Mouse (Mus musculus) myocyte (in vitro differentiated cells): ENCODE measurements around the gene Rhd.

Source experiments
- CEBPB ChIP-seq: IDR thresholded peaks from 2 replicates; pipeline ENCODE4 v1.6.1; 2011; ENCODE audit warnings: mild to moderate bottlenecking, moderate library complexity; ENCODE audit not compliant: poor library complexity, insufficient read depth, severe bottlenecking
- E2F4 ChIP-seq: IDR thresholded peaks from one replicate; pipeline ENCODE4 v1.6.1; 2011; ENCODE audit warnings: mild to moderate bottlenecking, control low read depth, moderate library complexity; ENCODE audit not compliant: insufficient read depth
- MAX ChIP-seq: IDR thresholded peaks from one replicate; pipeline ENCODE4 v1.6.1; 2011; ENCODE audit warnings: low read depth, mild to moderate bottlenecking, control low read depth
- MYOD1 ChIP-seq, 3 experiments: IDR thresholded peaks; one replicate each; pipeline ENCODE4 v1.6.1; 2011; ENCODE audit warnings: control low read depth in 2 of 3, low read depth in 2 of 3, mild to moderate bottlenecking in 2 of 3, moderate library complexity in 1 of 3; ENCODE audit not compliant: insufficient read length in 2 of 3, control insufficient read depth in 1 of 3
- MYOG ChIP-seq, 3 experiments: IDR thresholded peaks; one replicate each; pipeline ENCODE4 v1.6.1; 2011; ENCODE audit warnings: control low read depth in 2 of 3, low read depth in 2 of 3, mild to moderate bottlenecking in 2 of 3; ENCODE audit not compliant: insufficient read length in 2 of 3, control insufficient read depth in 1 of 3, insufficient read depth in 1 of 3
- POLR2A ChIP-seq: IDR thresholded peaks from one replicate; pipeline ENCODE4 v1.6.1; 2011; ENCODE audit warnings: low read depth, mild to moderate bottlenecking, control low read depth, moderate library complexity; ENCODE audit not compliant: insufficient read length
- POLR2AphosphoS2 ChIP-seq: IDR thresholded peaks from one replicate; pipeline ENCODE4 v1.6.1; 2011; ENCODE audit warnings: low read depth, control low read depth; ENCODE audit not compliant: insufficient read length
- REST ChIP-seq: IDR thresholded peaks from one replicate; pipeline ENCODE4 v1.6.1; 2011; ENCODE audit warnings: mild to moderate bottlenecking, control low read depth, moderate library complexity; ENCODE audit not compliant: insufficient read depth, insufficient read length
- SRF ChIP-seq: IDR thresholded peaks from one replicate; pipeline ENCODE4 v1.6.1; 2011; ENCODE audit warnings: low read depth; ENCODE audit not compliant: control insufficient read depth, insufficient read length
- TCF12 ChIP-seq: IDR thresholded peaks from one replicate; pipeline ENCODE4 v1.6.1; 2011; ENCODE audit warnings: mild to moderate bottlenecking, control low read depth; ENCODE audit not compliant: poor library complexity, insufficient read depth, severe bottlenecking
- USF1 ChIP-seq: IDR thresholded peaks from one replicate; pipeline ENCODE4 v1.6.1; 2011; ENCODE audit warnings: low read depth, mild to moderate bottlenecking, control low read depth, moderate library complexity

GRCm38 (mm10) chr4:134883266-134883665, 18.9 kb downstream of the Rhd start:
- no peak for TF ChIP-seq POLR2A
- TF ChIP-seq TCF12, result no peak
- no peak for TF ChIP-seq USF1
- TF ChIP-seq CEBPB, result no peak
- TF ChIP-seq REST, result no peak
- TF ChIP-seq MAX, result no peak
- no peak for TF ChIP-seq E2F4
- TF ChIP-seq MYOG (IDR thresholded peaks at IDR 0.05; ENCODE audit: control insufficient read depth in 1 of 3, insufficient read depth in 1 of 3, insufficient read length in 2 of 3, low read depth in 2 of 3), result no peak
- no peak for TF ChIP-seq POLR2AphosphoS2
- no peak for TF ChIP-seq MYOD1 (IDR thresholded peaks at IDR 0.05; ENCODE audit: control insufficient read depth in 1 of 3, insufficient read length in 2 of 3, low read depth in 2 of 3)
- TF ChIP-seq SRF, result no peak
